Mouse (Mus musculus) thymus, adult 2 months (tissue): ENCODE results near the gene Eipr1. TPM values are rescaled to one million over a fixed set of nuclear protein-coding genes. Genes with fewer than 3 reads are reported as not detected.

Experiments
- DNase-seq: peaks from one replicate; pipeline ENCODE4 v3.0.0; 2021
- H3K27ac ChIP-seq: fragments of 200-500 bp; 2 replicates; pipeline ENCODE4 v1.5.1; 2012; ENCODE audit warnings: low read length, control low read depth; ENCODE audit not compliant: control insufficient read depth, insufficient read depth
- H3K27me3 ChIP-seq: fragments of 200-500 bp; 2 replicates; pipeline ENCODE4 v1.6.1; 2012; ENCODE audit warnings: mild to moderate bottlenecking, low read length, moderate library complexity, mixed read lengths; ENCODE audit not compliant: control insufficient read depth, insufficient read depth
- H3K36me3 ChIP-seq: fragments of 200-500 bp; 2 replicates; pipeline ENCODE4 v1.6.1; 2012; ENCODE audit warnings: mild to moderate bottlenecking, low read length, moderate library complexity; ENCODE audit not compliant: control insufficient read depth, insufficient read depth
- H3K4me1 ChIP-seq: fragments of 200-500 bp; replicated peaks from 2 replicates; pipeline ENCODE4 v1.6.1; 2012; ENCODE audit warnings: low read length; ENCODE audit not compliant: control insufficient read depth, insufficient read depth
- H3K4me3 ChIP-seq: fragments of 200-500 bp; 2 replicates; pipeline ENCODE4 v1.5.1; 2012; ENCODE audit warnings: mild to moderate bottlenecking, low read length, control low read depth, moderate library complexity; ENCODE audit not compliant: control insufficient read depth, insufficient read depth
- CTCF ChIP-seq: fragments of 200-500 bp; IDR thresholded peaks from 2 replicates; pipeline ENCODE4 v1.5.1; 2012; ENCODE audit warnings: mild to moderate bottlenecking, control low read depth, low read length, moderate library complexity, borderline replicate concordance; ENCODE audit not compliant: control insufficient read depth, poor library complexity, insufficient read depth; ENCODE audit errors: extremely low read depth
- POLR2A ChIP-seq: fragments of 200-500 bp; IDR thresholded peaks from 2 replicates; pipeline ENCODE4 v1.6.1; 2012; ENCODE audit warnings: mild to moderate bottlenecking, low read length, control low read depth, moderate library complexity; ENCODE audit not compliant: control insufficient read depth, poor library complexity, insufficient read depth; ENCODE audit errors: extremely low read depth
- WGBS: fragments of 180-500 bp; shearing (Covaris S2); methylation state at CpG from one replicate; pipeline ENCODE4 v1.1.7; 2018; 5-methylcytosine and 5-hydroxymethylcytosine counted together
- polyA plus RNA-seq: library from polyadenylated mRNA; depleted of rRNA; stranded (reverse); fragments of >200 nt; gene quantifications from 2 replicates; pipeline ENCODE4 v1.2.3, GENCODE M21; 2012; rRNA removed

Eipr1 gene
- polyA plus RNA-seq, result 54.0 and 66.8 TPM in 2 replicates

GRCm38 (mm10) chr12:28751508-28752263 lies at the start of gene Eipr1:
TSS of gene Eipr1 (plus strand) at chr12:28751803.
- TF ChIP-seq POLR2A (peak; percentile 76), CTCF (no peak; the same call in 1 of the 2 replicates)
- 3% methylated on average over 36 of the region's 36 CpGs for WGBS
- Histone ChIP-seq H3K4me1 (peaks cover 12% of the 10 kb centered on the region), H3K36me3 (no peaks in the 10 kb centered on the region; the same call in 1 of the 2 replicates), H3K27me3 (no peaks in the 10 kb centered on the region), H3K27ac (no peak within 1 kb of the TSS), H3K4me3 (peak within 1 kb of the TSS; percentile 88)
- peak; percentile 84 for DNase-seq

GRCm38 (mm10) chr12:28704381-28704780 lies 47.2 kb upstream of the Eipr1 start:
- Histone ChIP-seq H3K4me1 (no peaks in the 10 kb centered on the region), H3K27me3 (no peaks in the 10 kb centered on the region), H3K4me3 (no peak overlapping the region), H3K27ac (no peak overlapping the region), H3K36me3 (peaks cover 2% of the 10 kb centered on the region; the same call in 1 of the 2 replicates)
- TF ChIP-seq POLR2A (no peak), CTCF (no peak)
- 94% methylated on average over 12 of the region's 12 CpGs for WGBS
- no peak for DNase-seq

- DNase-seq, result no peak
- no peak overlapping the region for H3K4me3 ChIP-seq
Measured at GRCm38 (mm10) chr12:28705204-28705603, 46.4 kb upstream of the Eipr1 start.

GRCm38 (mm10) chr12:28708154-28708553 lies 43.4 kb upstream of the Eipr1 start:
- Histone ChIP-seq H3K4me1 (no peaks in the 10 kb centered on the region), H3K4me3 (no peak overlapping the region), H3K36me3 (peaks cover 14% of the 10 kb centered on the region), H3K27ac (no peak overlapping the region), H3K27me3 (no peaks in the 10 kb centered on the region)
- TF ChIP-seq POLR2A, result no peak
- no peak for TF ChIP-seq CTCF
- 94% methylated on average over 4 of the region's 4 CpGs for WGBS
- no peak for DNase-seq

More at GRCm38 (mm10) chr12:28705204-28705603, 46.4 kb upstream of the Eipr1 start:
- TF ChIP-seq POLR2A, result no peak
- TF ChIP-seq CTCF, result no peak
- H3K4me1 ChIP-seq, result no peaks in the 10 kb centered on the region
- no peaks in the 10 kb centered on the region for H3K27me3 ChIP-seq
- H3K36me3 ChIP-seq, result peaks cover 4% of the 10 kb centered on the region
- H3K27ac ChIP-seq, result no peak overlapping the region
- WGBS, result 96% methylated on average over 6 of the region's 6 CpGs

GRCm38 (mm10) chr12:28710566-28711185 lies 40.9 kb upstream of the Eipr1 start:
- Histone ChIP-seq H3K36me3 (peaks cover 19% of the 10 kb centered on the region), H3K27me3 (no peaks in the 10 kb centered on the region), H3K27ac (no peak overlapping the region), H3K4me3 (no peak overlapping the region), H3K4me1 (no peaks in the 10 kb centered on the region)
- TF ChIP-seq CTCF (no peak), POLR2A (no peak)
- DNase-seq, result no peak
- WGBS, result 98% methylated on average over 22 of the region's 22 CpGs

GRCm38 (mm10) chr12:28714822-28715632 lies 36.6 kb upstream of the Eipr1 start:
- Histone ChIP-seq H3K4me1 (no peaks in the 10 kb centered on the region), H3K27me3 (no peaks in the 10 kb centered on the region), H3K36me3 (peaks cover 20% of the 10 kb centered on the region), H3K27ac (no peak overlapping the region), H3K4me3 (no peak overlapping the region)
- WGBS, result 94% methylated on average over 24 of the region's 24 CpGs
- DNase-seq, result no peak
- no peak for TF ChIP-seq CTCF
- TF ChIP-seq POLR2A, result no peak
